Mouse (Mus musculus) adrenal gland, adult (tissue): ENCODE data around the gene Ptrhd1.

Source experiments
- DNase-seq, 2 experiments: peaks; one replicate each; pipeline ENCODE4 v3.0.0; 2022 to 2023; ENCODE audit warnings: low spot score in 1 of 2; ENCODE audit not compliant: inconsistent age in 2 of 2

Gene Ptrhd1

DNA sequence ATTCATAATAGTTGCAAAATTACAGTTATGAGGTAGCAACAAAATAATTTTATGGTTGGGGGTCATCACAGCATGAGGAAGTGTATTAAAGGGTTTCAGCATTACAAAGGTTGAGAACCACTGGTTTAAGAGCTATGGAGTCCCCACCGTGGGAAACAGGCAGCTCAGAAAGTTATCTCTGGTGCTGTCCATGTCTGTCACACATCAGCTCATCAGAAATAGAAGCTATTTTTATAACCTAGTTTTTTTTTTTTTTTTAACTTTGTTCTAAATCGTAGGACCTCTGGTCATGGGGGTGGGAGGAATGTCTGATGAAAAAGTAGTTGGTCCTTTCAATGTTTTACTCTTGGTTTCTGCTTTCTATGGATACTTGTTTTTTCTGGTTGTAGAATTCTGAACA is 10.0 kb downstream of the Ptrhd1 start:
- no peak for DNase-seq

DNA sequence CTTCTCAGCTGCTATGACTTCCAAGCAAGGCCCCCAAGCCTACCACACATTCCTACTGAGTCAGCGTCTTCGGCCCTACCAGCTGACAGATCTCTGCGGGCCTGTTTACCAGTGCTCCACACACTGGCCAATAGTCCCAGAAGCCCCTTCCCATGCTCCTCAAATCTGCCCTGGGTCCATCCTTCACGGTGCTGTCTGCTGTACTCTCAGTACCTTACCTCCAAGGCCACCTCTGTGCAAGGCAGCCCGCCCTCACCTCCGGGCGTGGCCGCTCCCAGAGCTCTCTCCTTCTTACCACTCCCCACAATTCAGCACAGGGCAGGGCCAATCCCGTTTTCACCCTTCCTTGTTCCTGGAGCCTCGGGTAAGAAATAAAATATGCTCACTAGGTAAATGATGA is 11.9 kb downstream of the Ptrhd1 start:
- DNase-seq: no peak

DNA sequence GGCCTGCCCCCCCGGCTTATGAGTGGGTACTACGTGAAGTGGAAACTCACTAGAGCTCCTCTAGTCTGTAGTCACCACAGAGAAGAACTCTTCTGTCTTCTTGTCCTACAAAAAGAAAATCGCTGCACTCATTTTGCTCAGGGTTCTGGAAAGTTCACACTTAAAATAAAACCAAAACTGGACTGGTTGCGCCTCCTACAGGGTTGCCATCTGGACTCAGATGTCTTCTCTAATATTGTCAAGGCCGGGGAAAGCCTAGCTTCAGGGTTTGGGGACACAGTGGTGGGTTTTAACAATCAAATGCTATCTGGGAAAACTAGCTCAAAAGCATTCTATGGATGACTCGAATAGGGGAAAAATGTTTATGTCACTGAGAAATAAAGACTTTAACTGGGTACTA is 16.0 kb downstream of the Ptrhd1 start:
- no peak for DNase-seq

DNA sequence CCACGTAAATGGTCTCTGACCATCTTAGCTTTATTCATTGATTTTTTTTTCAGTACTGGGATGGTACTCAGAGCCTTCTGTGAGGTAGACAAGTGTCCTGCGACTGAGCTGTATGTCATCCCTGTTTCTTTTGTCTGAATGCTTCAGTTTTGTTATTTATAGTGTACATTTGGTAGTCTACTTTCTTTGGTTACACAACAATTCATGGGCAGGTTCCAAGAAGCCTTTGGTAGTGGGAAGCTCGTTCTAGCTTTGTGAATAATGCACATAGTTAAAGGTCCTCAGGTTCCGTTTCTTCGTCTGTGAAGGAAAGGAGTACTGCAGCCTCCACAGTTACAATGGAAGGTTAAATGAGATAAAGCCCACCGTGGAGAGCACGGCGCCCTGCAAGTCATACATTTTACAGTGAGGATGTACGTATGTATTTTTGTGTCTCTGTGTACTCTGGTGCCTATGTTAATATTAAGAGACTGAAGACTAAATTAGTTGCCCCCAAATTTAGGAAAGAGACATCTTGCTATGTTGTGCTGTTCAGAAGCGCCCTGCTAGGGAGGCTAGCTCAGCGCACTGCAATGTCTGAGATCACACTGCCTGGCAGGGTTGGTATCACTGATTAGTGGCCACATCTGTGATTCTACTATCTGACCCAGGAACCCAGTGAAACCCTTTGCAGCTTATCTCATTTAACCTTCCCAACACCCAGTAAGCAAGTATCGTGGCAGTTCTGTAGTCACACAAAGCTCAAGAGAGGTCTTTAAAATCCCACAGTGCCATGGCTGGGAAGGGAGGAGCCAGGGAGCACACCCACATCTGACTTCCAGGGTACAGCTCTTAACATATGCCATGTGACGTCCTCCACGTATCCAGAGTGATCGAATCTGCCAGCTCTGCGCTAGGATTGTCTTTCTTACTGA is 19.2 kb downstream of the Ptrhd1 start:
- no peak for DNase-seq

DNA sequence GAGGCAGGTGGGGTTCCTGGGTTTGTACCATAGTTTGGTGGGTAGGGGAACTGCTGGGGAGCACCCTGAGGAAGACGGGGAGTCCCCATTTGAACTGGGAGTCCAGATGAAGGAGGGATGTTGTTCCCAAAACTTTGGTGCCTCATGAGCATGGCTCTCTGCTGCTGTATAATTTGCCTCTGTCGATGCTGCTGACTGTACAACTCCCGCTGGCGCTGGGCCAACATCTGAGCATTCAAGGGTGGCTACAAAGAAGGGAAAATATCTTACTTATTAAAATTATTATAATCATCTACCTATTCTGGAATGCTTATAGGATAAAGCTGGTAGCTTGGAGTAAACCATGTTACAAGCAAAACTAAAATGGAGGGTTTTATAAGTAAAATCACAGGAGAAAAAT is 33.9 kb downstream of the Ptrhd1 start:
- no peak for DNase-seq

DNA sequence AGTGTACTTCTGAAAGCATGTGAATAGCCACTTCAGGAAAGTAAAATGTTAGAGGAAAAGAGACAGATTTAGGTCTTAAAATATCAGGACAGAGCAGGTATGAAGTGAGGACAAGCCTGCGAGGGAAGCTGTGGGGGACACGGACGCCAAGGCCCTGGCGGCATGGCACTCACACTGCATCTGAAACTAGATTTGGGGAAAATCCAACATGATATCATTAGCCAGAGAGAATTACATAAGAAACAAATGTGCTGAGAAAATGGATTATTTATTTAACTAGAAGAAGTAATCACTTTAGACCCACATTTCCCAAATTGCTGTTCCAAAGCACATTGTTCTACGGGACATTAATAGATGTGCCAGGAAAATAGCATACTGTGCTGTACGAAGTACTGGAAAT is 37.3 kb downstream of the Ptrhd1 start:
- DNase-seq: no peak

DNA sequence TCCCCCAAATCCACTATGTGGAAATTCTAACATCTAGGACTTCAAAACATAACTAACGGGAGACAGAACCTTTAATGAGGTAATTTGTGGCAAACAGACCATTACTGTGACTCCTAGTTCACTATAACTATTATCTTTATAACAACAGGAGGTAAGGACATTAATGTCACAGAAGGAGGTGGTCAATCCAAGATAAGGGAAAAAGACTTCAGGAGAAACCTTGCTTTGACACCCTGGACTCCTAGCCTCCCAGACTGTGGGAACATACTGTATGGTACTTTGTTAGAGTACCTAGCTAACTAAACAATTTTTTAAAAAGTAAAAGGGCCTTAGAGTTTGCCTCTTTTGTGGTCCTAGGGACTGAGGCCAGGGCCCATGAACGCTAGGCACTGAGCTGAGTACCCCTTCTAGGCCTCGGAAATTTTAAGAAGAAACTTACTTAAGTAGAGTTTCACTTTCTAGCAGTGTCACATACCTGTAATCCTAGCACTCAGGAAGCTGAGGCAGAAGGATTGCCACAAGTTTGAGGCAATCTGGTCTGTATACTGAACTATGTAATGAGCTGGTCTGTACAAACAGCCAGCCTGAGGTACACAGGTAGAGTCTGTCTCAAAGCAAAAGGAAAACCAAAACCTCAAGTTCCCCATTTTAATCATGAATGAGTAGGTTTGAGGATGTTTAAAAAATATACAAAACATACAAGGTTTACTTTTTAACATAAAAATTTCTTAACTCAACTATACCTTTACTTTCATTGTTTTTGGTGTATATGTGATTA is 45.3 kb downstream of the Ptrhd1 start:
- DNase-seq: no peak

DNA sequence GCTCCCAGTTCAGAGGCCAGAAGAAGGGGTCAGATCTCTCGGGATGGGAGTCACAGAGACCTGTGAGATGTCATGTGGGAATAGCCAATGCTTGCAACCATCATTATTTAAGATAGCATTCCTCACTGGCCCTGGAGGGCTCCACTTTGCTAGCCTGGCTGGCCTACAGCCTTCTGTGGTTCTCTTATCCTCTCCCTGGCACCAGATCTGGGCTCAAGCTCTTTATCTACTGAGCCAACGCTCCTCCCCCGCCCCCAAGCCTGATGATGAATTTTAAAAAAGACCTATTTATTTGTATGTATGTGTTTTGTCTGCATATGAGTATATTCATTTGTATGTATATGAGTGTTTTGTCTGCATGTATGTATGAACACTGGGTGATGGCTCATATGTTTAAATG is 46.1 kb downstream of the Ptrhd1 start:
- no peak for DNase-seq

DNA sequence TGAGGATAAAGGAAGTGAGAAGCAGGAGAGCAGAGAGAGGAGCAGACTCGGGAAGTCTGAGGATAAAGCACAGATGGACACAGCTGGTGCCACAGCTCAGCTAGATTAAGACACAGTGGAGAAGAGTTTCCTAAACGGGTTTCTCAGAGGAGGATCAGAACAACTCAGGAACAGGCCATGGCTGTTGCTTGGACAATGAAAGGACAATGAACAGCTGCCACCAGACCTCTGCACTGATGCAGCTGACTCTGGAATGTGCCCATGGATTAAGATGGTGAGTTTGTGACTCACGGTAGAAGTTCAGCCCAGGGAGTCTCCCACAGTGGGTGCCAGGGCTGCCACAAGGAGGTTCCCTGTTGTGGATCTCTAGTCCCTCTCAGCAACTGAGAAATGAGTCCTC is 51.4 kb downstream of the Ptrhd1 start:
- DNase-seq: no peak
